Mouse (Mus musculus) adrenal gland, postnatal 4 days (tissue): ENCODE results near the gene Gm26965. TPM values are rescaled to one million over a fixed set of nuclear protein-coding genes. Genes with fewer than 3 reads are reported as not detected.
"Not testable (repeated sequence)": the region's sequence is repeated elsewhere in the genome, so short reads cannot be mapped to it uniquely, and the experiment has no call there.

ENCODE experiments used
- DNase-seq, 2 experiments: peaks; one replicate each; pipeline ENCODE4 v3.0.0; 2021 to 2022; ENCODE audit warnings: low spot score in 2 of 2, mixed read lengths in 2 of 2
- long read RNA-seq, 2 experiments: library from polyadenylated mRNA; stranded (forward); transcript quantifications; one replicate each; pipeline ENCODE4 v2.0.0; 2021
- total RNA-seq, 2 experiments: library from RNA; stranded (reverse); gene quantifications; 2 replicates each; pipeline ENCODE4 v1.2.3; 2021

The Gm26965 gene
- not detected for total RNA-seq
- long read RNA-seq, experiment 1 = 0 reads
- long read RNA-seq, experiment 2 = 0 reads

DNA sequence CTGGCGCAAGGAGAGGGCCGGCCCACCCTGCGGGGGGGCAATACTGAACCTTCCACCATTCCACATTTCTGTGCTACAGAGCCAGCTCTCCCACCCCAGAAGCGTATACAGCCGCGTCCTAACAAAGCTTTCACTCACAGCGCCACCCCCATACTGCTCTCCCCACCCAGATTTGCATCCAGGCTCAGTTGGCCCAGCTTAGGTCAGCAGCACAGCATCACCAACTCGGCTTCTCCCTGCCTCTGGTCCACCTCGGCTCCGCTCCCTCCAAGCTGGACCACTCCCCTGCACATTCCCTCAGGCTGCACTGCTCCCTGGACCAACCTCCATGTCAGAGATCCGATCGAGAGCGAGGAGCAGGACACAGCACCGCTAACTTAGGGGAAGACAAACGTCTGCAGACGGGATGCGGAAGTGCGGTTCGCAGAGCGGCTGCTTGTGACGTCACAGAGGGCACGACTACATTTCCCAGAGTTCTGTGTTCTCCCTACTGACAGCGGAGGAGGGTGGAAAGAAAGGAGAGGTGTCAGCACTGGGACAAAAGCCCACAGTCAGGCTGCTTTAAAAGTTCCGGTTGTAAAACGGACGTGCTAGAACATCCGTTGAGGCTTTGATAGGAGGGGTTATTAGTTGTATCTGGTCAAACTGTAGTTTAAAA, at the start of gene Gm26965, which contains the start of gene Zfp87:
TSS of gene Gm26965 (minus strand) at position 399 of the 658 bp plus-strand sequence.
TSS of gene Zfp87 (minus strand) at position 425 of the 658 bp plus-strand sequence.
- peak; percentile 65 to 72 for DNase-seq

DNA sequence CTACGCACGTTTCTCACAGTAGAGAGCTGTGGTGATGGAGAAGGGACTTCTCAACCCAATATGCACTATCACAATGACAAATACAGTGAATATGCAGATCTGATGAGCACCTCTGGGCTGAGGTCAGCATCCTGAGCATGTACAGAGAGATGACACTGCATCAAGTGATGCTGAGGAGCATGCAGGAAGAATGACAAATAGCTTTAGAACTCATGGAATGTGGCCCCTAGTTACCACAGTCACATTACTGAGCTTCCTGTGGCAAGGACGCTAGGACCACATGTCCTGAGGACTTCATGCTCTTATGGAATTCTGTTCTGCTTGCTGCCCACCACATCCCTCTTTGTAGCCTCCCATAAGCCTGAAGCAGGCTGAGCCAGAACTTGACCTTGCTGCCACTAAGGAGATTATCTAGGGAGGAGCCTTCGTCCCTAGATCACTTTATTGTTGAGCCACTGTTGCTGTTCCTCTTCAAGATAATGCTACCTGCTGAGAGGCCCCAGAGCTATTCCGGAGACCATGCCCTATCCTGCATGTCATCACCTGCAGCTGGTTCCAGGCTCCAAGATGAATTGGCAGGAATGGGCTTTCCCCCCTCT, 46.7 kb upstream of the Gm26965 start:
- DNase-seq = no peak

DNA sequence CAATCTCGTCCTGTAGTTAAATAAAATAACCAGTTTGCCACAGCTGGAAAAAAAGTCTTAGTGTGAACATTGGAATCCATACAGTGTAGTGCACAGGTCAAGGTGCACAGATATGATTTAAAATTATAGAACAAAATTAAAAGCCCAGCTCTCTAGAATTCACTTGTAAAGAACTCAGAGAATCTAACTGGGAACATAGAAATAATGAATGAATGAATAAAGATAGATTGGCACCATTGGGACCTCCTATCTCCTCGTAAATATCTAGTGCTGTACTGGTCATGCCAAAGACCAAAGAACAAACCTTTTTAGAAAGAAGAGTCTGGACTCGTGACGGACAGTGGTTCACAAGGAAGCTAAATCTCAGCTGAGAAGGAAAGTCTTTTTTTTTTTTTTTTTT, 27.8 kb upstream of the Gm26965 start, which contains the start of gene Zfp748:
TSS of gene Zfp748 (minus strand) at position 101 of the 400 bp plus-strand sequence.
- no peak for DNase-seq

GRCm38 (mm10) chr13:67552505-67553346, 26.8 kb upstream of the Gm26965 start:
- peak; percentile 32 to 64 for DNase-seq

DNA sequence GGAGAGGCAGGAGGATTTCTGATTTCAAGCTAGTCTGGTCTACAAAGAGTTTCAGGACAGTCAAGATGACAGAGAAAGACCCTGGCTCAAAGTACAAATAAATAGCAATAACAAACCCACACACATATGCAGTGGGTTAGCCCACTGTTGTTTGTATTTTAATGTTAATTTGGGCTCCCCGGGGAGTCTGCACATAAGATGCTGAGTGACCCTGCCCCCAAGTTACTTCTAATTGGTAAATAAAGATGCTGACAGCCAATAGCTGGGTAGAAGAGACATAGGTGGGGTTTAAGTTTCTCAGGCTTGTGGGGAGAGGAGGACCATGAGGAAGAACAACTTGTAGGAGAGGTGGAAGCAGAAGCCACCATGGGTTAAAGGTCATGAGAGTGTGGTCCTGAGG, 20.0 kb upstream of the Gm26965 start:
- DNase-seq = no peak

DNA sequence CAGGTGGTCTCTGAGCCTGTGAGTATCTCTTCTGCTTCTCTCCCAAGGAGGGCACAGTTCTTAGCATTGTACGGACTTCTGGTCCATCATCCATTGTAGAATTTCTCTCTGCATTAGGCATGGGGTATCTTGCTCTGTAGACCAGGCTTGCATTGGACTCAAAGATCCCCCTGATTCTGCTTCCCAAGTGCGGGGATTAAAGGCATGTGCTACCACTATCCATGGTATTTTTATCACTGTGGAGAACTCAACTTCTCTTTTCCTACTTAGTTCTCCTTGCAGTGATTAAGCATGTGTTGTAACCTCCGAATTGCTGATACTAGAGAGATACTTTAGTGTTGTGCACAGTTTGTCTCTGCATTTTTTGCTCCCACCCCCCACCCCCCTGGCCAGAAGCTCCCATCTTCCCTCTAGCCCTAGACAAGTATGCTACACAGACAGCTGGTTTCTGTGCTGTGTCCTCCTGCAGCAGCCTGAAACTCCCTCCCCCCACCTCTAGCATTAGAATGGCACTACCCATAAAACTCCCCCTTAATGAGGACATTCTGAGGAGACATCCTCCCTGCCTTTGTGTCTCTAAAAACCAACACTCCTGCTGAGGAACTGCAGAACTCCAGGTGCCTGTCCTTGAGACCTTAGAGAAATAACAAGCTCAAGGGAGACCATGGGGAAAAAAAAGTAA, 1.2 kb upstream of the Gm26965 start:
- DNase-seq = no peak

GRCm38 (mm10) chr13:67500908-67501307, 25.0 kb downstream of the Gm26965 start:
- DNase-seq = no peak

- DNase-seq = peak; percentile 30 to 44
These were observed 25.7 kb downstream of the Gm26965 start, which contains the start of gene Zfp58 for GRCm38 (mm10) chr13:67500084-67500719. Gene Zfp58, minus strand, starts transcription at chr13:67500555.

DNA sequence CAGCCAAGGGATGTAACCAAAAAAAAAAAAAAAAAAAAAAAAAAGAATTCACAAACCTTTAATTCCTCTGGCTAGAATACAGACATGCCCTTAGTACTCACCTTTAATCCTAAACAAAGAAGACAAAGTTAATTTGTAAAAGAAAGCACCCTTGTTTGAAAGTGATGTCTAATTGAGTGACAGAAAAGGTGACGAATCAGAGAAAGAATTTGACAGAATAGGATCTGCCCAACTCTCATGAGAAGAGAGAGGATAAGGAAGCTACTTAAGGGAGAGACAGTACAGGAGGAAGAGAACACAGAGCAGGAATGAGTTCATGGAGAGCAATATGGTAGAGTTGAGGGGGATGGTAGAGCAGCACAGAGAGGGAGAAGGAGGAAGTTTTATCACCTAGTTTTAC, 30.3 kb downstream of the Gm26965 start:
- DNase-seq = no peak

DNA sequence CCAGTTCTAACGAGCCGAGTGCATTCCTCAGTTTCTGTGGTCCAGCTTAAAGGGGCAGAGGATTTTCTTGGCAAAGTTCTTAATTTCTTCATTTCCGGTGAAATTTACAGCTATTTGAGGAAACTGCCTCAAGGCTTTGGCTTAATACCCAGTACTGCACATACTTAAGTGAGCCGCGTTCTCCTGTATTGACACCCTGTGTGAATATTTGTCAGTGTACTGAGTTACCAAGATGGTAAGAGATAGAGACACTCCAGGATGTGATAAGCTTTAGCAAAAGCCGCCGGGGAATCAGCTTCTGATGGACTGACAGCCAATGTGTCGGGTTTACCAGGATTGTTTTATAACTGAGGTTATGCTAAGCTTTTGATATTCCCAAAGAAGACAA, 41.5 kb downstream of the Gm26965 start:
- DNase-seq = no peak

- DNase-seq = peak; percentile 39 to 62
These were observed 42.1 kb downstream of the Gm26965 start, which contains the start of gene Zfp874b for GRCm38 (mm10) chr13:67483625-67484423. Gene Zfp874b, minus strand, starts transcription at chr13:67484258.

- DNase-seq = no peak
These were observed 44.4 kb downstream of the Gm26965 start for GRCm38 (mm10) chr13:67481528-67481927.

- no peak for DNase-seq
These were observed 56.7 kb downstream of the Gm26965 start for GRCm38 (mm10) chr13:67469274-67469673.

DNA sequence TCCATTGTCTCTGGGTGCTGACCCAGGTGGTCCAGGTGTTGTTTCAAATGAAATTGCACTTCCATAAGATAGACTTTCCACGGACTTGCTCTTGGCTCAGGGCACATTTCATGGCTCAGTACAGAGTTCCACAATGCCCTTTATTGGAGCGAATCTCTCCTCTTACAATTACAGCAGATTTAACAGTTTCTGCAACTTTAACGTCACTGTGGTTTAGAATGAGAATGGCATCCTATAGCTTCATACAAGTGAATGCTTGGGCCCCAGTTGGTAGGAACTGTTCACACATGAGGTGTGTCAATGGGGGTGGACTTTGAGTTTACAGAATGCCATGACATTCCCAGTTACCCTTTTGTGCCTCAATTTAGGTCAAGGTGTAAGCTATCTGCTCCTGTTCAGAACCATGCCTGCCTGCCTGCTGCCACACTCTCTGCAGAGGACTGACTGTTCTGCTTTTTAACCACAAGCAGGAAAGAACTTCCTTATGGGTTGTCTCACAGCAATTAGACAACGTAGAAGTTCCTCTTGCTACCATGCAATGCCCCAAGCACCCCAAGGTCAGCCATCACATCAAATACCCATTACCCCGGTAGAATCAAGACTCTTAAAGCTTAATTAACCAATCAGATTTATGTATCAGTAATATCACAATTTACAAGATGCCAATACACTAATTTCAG, 62.3 kb downstream of the Gm26965 start:
- DNase-seq = not testable (repeated sequence)

- no peak for DNase-seq
These were observed 74.0 kb downstream of the Gm26965 start for GRCm38 (mm10) chr13:67452021-67452309.

DNA sequence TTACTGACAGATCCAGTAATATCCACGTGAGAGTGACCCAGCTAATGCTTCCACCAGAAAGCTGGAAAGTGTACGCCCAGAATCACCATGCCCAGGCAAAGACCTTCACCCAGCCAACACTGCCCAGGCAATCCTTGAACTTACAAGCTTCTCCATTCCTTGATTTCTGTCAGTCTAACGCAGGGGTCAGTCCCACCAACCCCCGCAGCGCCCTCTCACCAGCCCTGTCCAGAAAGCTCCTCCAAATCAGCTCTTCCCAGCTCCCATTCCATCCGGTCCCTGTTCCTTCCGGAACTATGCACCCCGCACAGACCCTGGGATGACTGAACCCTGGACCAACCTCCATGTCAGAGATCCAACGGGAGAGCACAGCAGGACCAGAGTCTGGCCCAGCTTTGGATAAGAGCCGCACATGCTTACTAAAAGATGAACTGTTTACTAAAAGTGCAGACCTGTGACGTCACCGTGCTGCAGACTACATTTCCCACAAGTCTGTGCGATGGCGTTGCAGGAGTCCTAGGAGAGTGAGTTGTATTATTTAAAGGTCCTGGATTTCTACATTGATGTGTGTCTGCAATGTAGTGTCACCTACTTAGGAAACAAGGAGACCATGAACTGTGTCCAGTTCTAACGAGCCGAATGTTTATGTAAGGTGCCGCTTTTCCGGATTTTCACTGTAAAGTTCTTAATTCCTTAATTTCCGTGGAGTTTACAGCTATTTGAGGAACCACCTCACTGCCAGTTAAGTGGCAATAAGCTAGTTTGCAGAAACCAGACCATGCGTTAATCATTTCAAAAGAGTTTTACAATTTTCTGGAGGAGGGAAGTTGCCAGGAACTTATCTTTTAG, 74.6 kb downstream of the Gm26965 start, which contains the start of gene Zfp874a:
TSS of gene Zfp874a (minus strand) at position 453 of the 849 bp plus-strand sequence.
- DNase-seq = peak; percentile 23 to 60
